Mouse (Mus musculus): ENCODE results near the gene C1ql4. TPM values are rescaled to one million over a fixed set of nuclear protein-coding genes. Genes with fewer than 3 reads are reported as not detected.
"Not testable (repeated sequence)": the region's sequence is repeated elsewhere in the genome, so short reads cannot be mapped to it uniquely, and the experiment has no call there.

Gene C1ql4
- polyA plus RNA-seq, 1 experiment: 0.07 TPM

GRCm38 (mm10) chr15:99049473-99050253 is 38.0 kb downstream of the C1ql4 start:
- no peaks in the 10 kb centered on the region for H3K79me2 ChIP-seq (ENCODE audit: control insufficient read depth, insufficient read depth)
- H3K4me3 ChIP-seq (ENCODE audit: insufficient read depth, poor library complexity, severe bottlenecking): no peak overlapping the region
- H3K79me3 ChIP-seq (ENCODE audit: low read depth): no peaks in the 10 kb centered on the region
- no peaks in the 10 kb centered on the region for H3K36me3 ChIP-seq (ENCODE audit: control insufficient read depth, insufficient read depth)
- TF ChIP-seq CTCF (IDR thresholded peaks at IDR 0.05; ENCODE audit: control insufficient read depth, insufficient read depth, insufficient read length): peak; percentile 51
- TF ChIP-seq USF1 (IDR thresholded peaks at IDR 0.05; ENCODE audit: low read depth): no peak
- no peaks in the 10 kb centered on the region for H3K27me3 ChIP-seq (ENCODE audit: control insufficient read depth, insufficient read depth, insufficient read length)
- no peak overlapping the region for H3ac ChIP-seq (ENCODE audit: control insufficient read depth, insufficient read length, low read depth)

GRCm38 (mm10) chr15:99045734-99046133 is 41.9 kb downstream of the C1ql4 start:
- H3ac ChIP-seq (ENCODE audit: control insufficient read depth, insufficient read length, low read depth); H3K79me3 ChIP-seq (ENCODE audit: low read depth); H3K36me3 ChIP-seq (ENCODE audit: control insufficient read depth, insufficient read depth); H3K79me2 ChIP-seq (ENCODE audit: control insufficient read depth, insufficient read depth); H3K4me3 ChIP-seq (ENCODE audit: insufficient read depth, poor library complexity, severe bottlenecking); H3K27me3 ChIP-seq (ENCODE audit: control insufficient read depth, insufficient read depth, insufficient read length): not testable (repeated sequence)

GRCm38 (mm10) chr15:99044854-99045253 is 42.8 kb downstream of the C1ql4 start:
- H3K79me3 ChIP-seq (ENCODE audit: low read depth): no peaks in the 10 kb centered on the region
- H3K36me3 ChIP-seq (ENCODE audit: control insufficient read depth, insufficient read depth): no peaks in the 10 kb centered on the region
- no peaks in the 10 kb centered on the region for H3K27me3 ChIP-seq (ENCODE audit: control insufficient read depth, insufficient read depth, insufficient read length)
- no peak overlapping the region for H3K4me3 ChIP-seq (ENCODE audit: insufficient read depth, poor library complexity, severe bottlenecking)
- H3K79me2 ChIP-seq (ENCODE audit: control insufficient read depth, insufficient read depth): no peaks in the 10 kb centered on the region
- H3ac ChIP-seq (ENCODE audit: control insufficient read depth, insufficient read length, low read depth): no peak overlapping the region
- TF ChIP-seq MYOD1 (IDR thresholded peaks at IDR 0.05; ENCODE audit: control insufficient read depth, insufficient read length, low read depth) (no peak), FOSL1 (IDR thresholded peaks at IDR 0.05; ENCODE audit: insufficient read depth, low read length, poor library complexity, severe bottlenecking) (no peak), USF1 (IDR thresholded peaks at IDR 0.05; ENCODE audit: low read depth) (no peak), MAX (IDR thresholded peaks at IDR 0.05) (no peak), CEBPB (IDR thresholded peaks at IDR 0.05; ENCODE audit: low read depth) (no peak), CTCF (IDR thresholded peaks at IDR 0.05; ENCODE audit: control insufficient read depth, insufficient read depth, insufficient read length) (no peak), MYOG (IDR thresholded peaks at IDR 0.05; ENCODE audit: control insufficient read depth, extremely low read depth, insufficient read length) (no peak)

- no peak for TF ChIP-seq MAX (IDR thresholded peaks at IDR 0.05)
- TF ChIP-seq MYOD1 (IDR thresholded peaks at IDR 0.05; ENCODE audit: control insufficient read depth, insufficient read length, low read depth): no peak
- no peak for TF ChIP-seq CTCF (IDR thresholded peaks at IDR 0.05; ENCODE audit: control insufficient read depth, insufficient read depth, insufficient read length)
- no peak for TF ChIP-seq MYOG (IDR thresholded peaks at IDR 0.05; ENCODE audit: control insufficient read depth, extremely low read depth, insufficient read length)
- TF ChIP-seq CEBPB (IDR thresholded peaks at IDR 0.05; ENCODE audit: low read depth): no peak
- no peak for TF ChIP-seq USF1 (IDR thresholded peaks at IDR 0.05; ENCODE audit: low read depth)
- TF ChIP-seq FOSL1 (IDR thresholded peaks at IDR 0.05; ENCODE audit: insufficient read depth, low read length, poor library complexity, severe bottlenecking): no peak
- H3K27me3 ChIP-seq (ENCODE audit: control insufficient read depth, insufficient read depth, insufficient read length): no peaks in the 10 kb centered on the region
- no peaks in the 10 kb centered on the region for H3K79me3 ChIP-seq (ENCODE audit: low read depth)
- peaks cover 12% of the 10 kb centered on the region for H3K36me3 ChIP-seq (ENCODE audit: control insufficient read depth, insufficient read depth)
- no peak overlapping the region for H3ac ChIP-seq (ENCODE audit: control insufficient read depth, insufficient read length, low read depth)
- no peaks in the 10 kb centered on the region for H3K79me2 ChIP-seq (ENCODE audit: control insufficient read depth, insufficient read depth)
- H3K4me3 ChIP-seq (ENCODE audit: insufficient read depth, poor library complexity, severe bottlenecking): no peak overlapping the region
Measured at GRCm38 (mm10) chr15:99042334-99042733, 45.3 kb downstream of the C1ql4 start.

GRCm38 (mm10) chr15:99040920-99041856 is 46.4 kb downstream of the C1ql4 start:
- Histone ChIP-seq H3ac (ENCODE audit: control insufficient read depth, insufficient read length, low read depth) (no peak overlapping the region), H3K27me3 (ENCODE audit: control insufficient read depth, insufficient read depth, insufficient read length) (no peaks in the 10 kb centered on the region), H3K79me3 (ENCODE audit: low read depth) (peaks cover 6% of the 10 kb centered on the region), H3K36me3 (ENCODE audit: control insufficient read depth, insufficient read depth) (peaks cover 20% of the 10 kb centered on the region), H3K79me2 (ENCODE audit: control insufficient read depth, insufficient read depth) (peaks cover 7% of the 10 kb centered on the region), H3K4me3 (ENCODE audit: insufficient read depth, poor library complexity, severe bottlenecking) (no peak overlapping the region)
- no peak for TF ChIP-seq FOSL1 (IDR thresholded peaks at IDR 0.05; ENCODE audit: insufficient read depth, low read length, poor library complexity, severe bottlenecking)
- TF ChIP-seq USF1 (IDR thresholded peaks at IDR 0.05; ENCODE audit: low read depth): no peak
- no peak for TF ChIP-seq MYOG (IDR thresholded peaks at IDR 0.05; ENCODE audit: control insufficient read depth, extremely low read depth, insufficient read length)
- no peak for TF ChIP-seq MYOD1 (IDR thresholded peaks at IDR 0.05; ENCODE audit: control insufficient read depth, insufficient read length, low read depth)
- no peak for TF ChIP-seq CEBPB (IDR thresholded peaks at IDR 0.05; ENCODE audit: low read depth)
- TF ChIP-seq CTCF (IDR thresholded peaks at IDR 0.05; ENCODE audit: control insufficient read depth, insufficient read depth, insufficient read length): no peak
- no peak for TF ChIP-seq MAX (IDR thresholded peaks at IDR 0.05)

Measured in C2C12 (cell line).